Mouse (Mus musculus) CD4-positive, CD25-positive, alpha-beta regulatory T cell, adult 2 months (primary cell): ENCODE measurements around the gene Rps11.

Source experiments
- DNase-seq: peaks from one replicate; pipeline ENCODE4 v3.0.0-alpha.2; 2012; ENCODE audit warnings: low read depth, low spot score

Rps11 gene

GRCm38 (mm10) chr7:45124224-45125143 is at the start of gene Rps11:
TSS of gene Rps11 (minus strand) at chr7:45124439.
- peak; percentile 100 for DNase-seq

- peak; percentile 78 for DNase-seq
Measured at GRCm38 (mm10) chr7:45173772-45174171, 49.5 kb upstream of the Rps11 start.

GRCm38 (mm10) chr7:45172974-45173373 is 48.7 kb upstream of the Rps11 start:
- peak; percentile 68 for DNase-seq

GRCm38 (mm10) chr7:45169495-45169894 is 45.3 kb upstream of the Rps11 start:
- DNase-seq, result no peak

GRCm38 (mm10) chr7:45168656-45169055 is 44.4 kb upstream of the Rps11 start:
- no peak for DNase-seq

- no peak for DNase-seq
Measured at GRCm38 (mm10) chr7:45167761-45168445, 43.7 kb upstream of the Rps11 start.

GRCm38 (mm10) chr7:45166950-45167401 is 42.7 kb upstream of the Rps11 start:
- no peak for DNase-seq

- no peak for DNase-seq
Measured at GRCm38 (mm10) chr7:45165701-45166100, 41.5 kb upstream of the Rps11 start.

- no peak for DNase-seq
Measured at GRCm38 (mm10) chr7:45164833-45165232, 40.6 kb upstream of the Rps11 start.

- peak; percentile 62 for DNase-seq
Measured at GRCm38 (mm10) chr7:45163735-45164490, 39.7 kb upstream of the Rps11 start, which contains the start of gene Slc17a7. TSS of gene Slc17a7 (plus strand) at chr7:45163949.

- DNase-seq, result no peak
Measured at GRCm38 (mm10) chr7:45162996-45163615, 38.9 kb upstream of the Rps11 start.

- no peak for DNase-seq
Measured at GRCm38 (mm10) chr7:45162551-45162950, 38.3 kb upstream of the Rps11 start.

GRCm38 (mm10) chr7:45161612-45162473 is 37.6 kb upstream of the Rps11 start:
- peak; percentile 93 for DNase-seq

GRCm38 (mm10) chr7:45160866-45161265 is 36.6 kb upstream of the Rps11 start:
- no peak for DNase-seq

GRCm38 (mm10) chr7:45160316-45160800 is 36.1 kb upstream of the Rps11 start:
- DNase-seq, result no peak

GRCm38 (mm10) chr7:45158991-45159390 is 34.8 kb upstream of the Rps11 start:
- no peak for DNase-seq

- DNase-seq, result no peak
Measured at GRCm38 (mm10) chr7:45157459-45157858, 33.2 kb upstream of the Rps11 start.

- DNase-seq, result no peak
Measured at GRCm38 (mm10) chr7:45156206-45156605, 32.0 kb upstream of the Rps11 start.

- no peak for DNase-seq
Measured at GRCm38 (mm10) chr7:45155590-45155989, 31.4 kb upstream of the Rps11 start.

GRCm38 (mm10) chr7:45154993-45155514 is 30.8 kb upstream of the Rps11 start:
- DNase-seq, result peak; percentile 71
